Mouse (Mus musculus): ENCODE data around the gene Fzd7.

Fzd7 gene

GRCm38 (mm10) chr1:59495970-59496369 lies 13.7 kb downstream of the Fzd7 start:
- in situ Hi-C loops (cut with MboI; ENCODE audit: unreplicated experiment in 2 of 2) = loop anchor here in 1 of 2 experiments (25.0 kb wide), 1 partner anchor 734 kb away; no protein-coding TSS in a partner anchor

- in situ Hi-C loops (cut with MboI; ENCODE audit: unreplicated experiment in 2 of 2) = loop anchor here in 1 of 2 experiments (25.0 kb wide), 1 partner anchor 736 kb away; no protein-coding TSS in a partner anchor
Measured at GRCm38 (mm10) chr1:59497741-59498613, 15.8 kb downstream of the Fzd7 start.

GRCm38 (mm10) chr1:59499327-59499726 lies 17.1 kb downstream of the Fzd7 start:
- in situ Hi-C loops (cut with MboI; ENCODE audit: unreplicated experiment in 2 of 2) = loop anchor here in 1 of 2 experiments (25.0 kb wide), 1 partner anchor 737 kb away; no protein-coding TSS in a partner anchor

GRCm38 (mm10) chr1:59502355-59502754 lies 20.1 kb downstream of the Fzd7 start:
- in situ Hi-C loops (cut with MboI; ENCODE audit: unreplicated experiment in 2 of 2) = no loop called here

GRCm38 (mm10) chr1:59503659-59504301 lies 21.6 kb downstream of the Fzd7 start:
- in situ Hi-C loops (cut with MboI; ENCODE audit: unreplicated experiment in 2 of 2) = no loop called here

- in situ Hi-C loops (cut with MboI; ENCODE audit: unreplicated experiment in 2 of 2) = no loop called here
Measured at GRCm38 (mm10) chr1:59504302-59504700, 22.1 kb downstream of the Fzd7 start.

GRCm38 (mm10) chr1:59508463-59509139 lies 26.4 kb downstream of the Fzd7 start:
- in situ Hi-C loops (cut with MboI; ENCODE audit: unreplicated experiment in 2 of 2) = no loop called here

GRCm38 (mm10) chr1:59511566-59512270 lies 29.5 kb downstream of the Fzd7 start:
- in situ Hi-C loops (cut with MboI; ENCODE audit: unreplicated experiment in 2 of 2) = no loop called here

- in situ Hi-C loops (cut with MboI; ENCODE audit: unreplicated experiment in 2 of 2) = no loop called here
Measured at GRCm38 (mm10) chr1:59516026-59516917, 34.0 kb downstream of the Fzd7 start, which contains the start of gene Gm973. Gm973 (plus strand) TSS chr1:59516264.

- in situ Hi-C loops (cut with MboI; ENCODE audit: unreplicated experiment in 2 of 2) = no loop called here
Measured at GRCm38 (mm10) chr1:59520226-59520837, 38.1 kb downstream of the Fzd7 start.

- in situ Hi-C loops (cut with MboI; ENCODE audit: unreplicated experiment in 2 of 2) = no loop called here
Measured at GRCm38 (mm10) chr1:59522456-59522855, 40.2 kb downstream of the Fzd7 start.

GRCm38 (mm10) chr1:59523378-59523958 lies 41.2 kb downstream of the Fzd7 start:
- in situ Hi-C loops (cut with MboI; ENCODE audit: unreplicated experiment in 2 of 2) = no loop called here

- in situ Hi-C loops (cut with MboI; ENCODE audit: unreplicated experiment in 2 of 2) = no loop called here
Measured at GRCm38 (mm10) chr1:59524071-59524470, 41.8 kb downstream of the Fzd7 start.

- in situ Hi-C loops (cut with MboI; ENCODE audit: unreplicated experiment in 2 of 2) = no loop called here
Measured at GRCm38 (mm10) chr1:59524759-59525158, 42.5 kb downstream of the Fzd7 start.

GRCm38 (mm10) chr1:59527219-59527618 lies 45.0 kb downstream of the Fzd7 start:
- in situ Hi-C loops (cut with MboI; ENCODE audit: unreplicated experiment in 2 of 2) = no loop called here

- in situ Hi-C loops (cut with MboI; ENCODE audit: unreplicated experiment in 2 of 2) = no loop called here
Measured at GRCm38 (mm10) chr1:59534976-59535810, 53.0 kb downstream of the Fzd7 start.

All from v-Abl transformed pro-B cells (cell line).